Mouse (Mus musculus): ENCODE results near the gene Gm38392. TPM values are rescaled to one million over a fixed set of nuclear protein-coding genes. Genes with fewer than 3 reads are reported as not detected.
A peak's percentile ranks its signal among the peaks of the same experiment; 100 is the strongest.

Gene Gm38392
- total RNA-seq (2014; rRNA removed), result not detected in 2 replicates
- polyA plus RNA-seq (2015; fragmentation: Nextera tagmentation; extraction: Ambion mirVana), result 0.20 and 0.21 TPM in 2 replicates

- no peak for ATAC-seq (ENCODE audit: low FRiP score)
- Histone ChIP-seq H3K4me3 (ENCODE audit: low read depth, low read length) (no peak within 1 kb of the TSS), H3K4me2 (ENCODE audit: low read depth, low read length, poor library complexity, severe bottlenecking) (no peak within 1 kb of the TSS), H3K9me3 (ENCODE audit: low read length) (no peaks in the 10 kb centered on the region), H3K4me1 (ENCODE audit: insufficient read depth, low read length) (no peaks in the 10 kb centered on the region), H3K9ac (replicated peaks; ENCODE audit: low read length, poor library complexity, severe bottlenecking) (no peak within 1 kb of the TSS), H3K27ac (ENCODE audit: low read depth, low read length) (no peak within 1 kb of the TSS), H3K36me3 (ENCODE audit: insufficient read depth, low read length) (no peaks in the 10 kb centered on the region), H3K27me3 (ENCODE audit: insufficient read depth, low read length) (no peaks in the 10 kb centered on the region)
- WGBS, result 96% methylated on average over 4 of the region's 4 CpGs
- no peak for TF ChIP-seq CTCF (IDR thresholded peaks at IDR 0.05)
- no peak for DNase-seq (ENCODE audit: low spot score)
These were observed at the start of gene Gm38392 for GRCm38 (mm10) chr3:88287110-88287509. TSS of gene Gm38392 (minus strand) at chr3:88287210.

- 1% methylated on average over 47 of the region's 66 CpGs for WGBS
- ATAC-seq (ENCODE audit: low FRiP score), result peak; percentile 95
These were observed 49.3 kb upstream of the Gm38392 start, which contains the start of the genes Tmem79 and Smg5 for GRCm38 (mm10) chr3:88336058-88337013. TSS of gene Tmem79 (minus strand) at chr3:88336148. TSS of gene Smg5 (plus strand) at chr3:88336260.

GRCm38 (mm10) chr3:88335436-88336053, 48.5 kb upstream of the Gm38392 start:
- Histone ChIP-seq H3K4me1 (ENCODE audit: insufficient read depth, low read length) (peaks cover 9% of the 10 kb centered on the region; the same call in 1 of the 2 replicates), H3K9me3 (ENCODE audit: low read length) (no peaks in the 10 kb centered on the region), H3K4me2 (ENCODE audit: low read depth, low read length, poor library complexity, severe bottlenecking) (peak overlapping the region; percentile 56), H3K36me3 (ENCODE audit: insufficient read depth, low read length) (no peaks in the 10 kb centered on the region), H3K4me3 (ENCODE audit: low read depth, low read length) (peak overlapping the region; percentile 78), H3K9ac (replicated peaks; ENCODE audit: low read length, poor library complexity, severe bottlenecking) (peak overlapping the region; percentile 93), H3K27me3 (ENCODE audit: insufficient read depth, low read length) (no peaks in the 10 kb centered on the region), H3K27ac (ENCODE audit: low read depth, low read length) (peak overlapping the region; percentile 90)
- DNase-seq (ENCODE audit: low spot score) (no peak), ATAC-seq (ENCODE audit: low FRiP score) (peak; percentile 51)
- TF ChIP-seq CTCF (IDR thresholded peaks at IDR 0.05), result no peak
- 2% methylated on average over 27 of the region's 27 CpGs for WGBS

More at GRCm38 (mm10) chr3:88336058-88337013, 49.3 kb upstream of the Gm38392 start, which contains the start of the genes Tmem79 and Smg5:
- H3K27me3 ChIP-seq (ENCODE audit: insufficient read depth, low read length), result no peaks in the 10 kb centered on the region
- no peaks in the 10 kb centered on the region for H3K36me3 ChIP-seq (ENCODE audit: insufficient read depth, low read length)
- no peak for TF ChIP-seq CTCF (IDR thresholded peaks at IDR 0.05)
- peaks cover 9% of the 10 kb centered on the region; the same call in 1 of the 2 replicates for H3K4me1 ChIP-seq (ENCODE audit: insufficient read depth, low read length)
- peak; percentile 96 for DNase-seq (ENCODE audit: low spot score)
- H3K27ac ChIP-seq (ENCODE audit: low read depth, low read length), result peak within 1 kb of the TSS; percentile 90
- peak within 1 kb of the TSS; percentile 78 for H3K4me3 ChIP-seq (ENCODE audit: low read depth, low read length)
- peak within 1 kb of the TSS; percentile 56 for H3K4me2 ChIP-seq (ENCODE audit: low read depth, low read length, poor library complexity, severe bottlenecking)
- H3K9me3 ChIP-seq (ENCODE audit: low read length), result no peaks in the 10 kb centered on the region
- peak within 1 kb of the TSS; percentile 93 for H3K9ac ChIP-seq (replicated peaks; ENCODE audit: low read length, poor library complexity, severe bottlenecking)

GRCm38 (mm10) chr3:88334902-88335435, 48.0 kb upstream of the Gm38392 start:
- Histone ChIP-seq H3K27me3 (ENCODE audit: insufficient read depth, low read length) (no peaks in the 10 kb centered on the region), H3K27ac (ENCODE audit: low read depth, low read length) (no peak overlapping the region), H3K4me2 (ENCODE audit: low read depth, low read length, poor library complexity, severe bottlenecking) (peak overlapping the region; percentile 56), H3K4me3 (ENCODE audit: low read depth, low read length) (peak overlapping the region; percentile 78; the same call in 1 of the 2 replicates), H3K9ac (replicated peaks; ENCODE audit: low read length, poor library complexity, severe bottlenecking) (peak overlapping the region; percentile 93), H3K36me3 (ENCODE audit: insufficient read depth, low read length) (no peaks in the 10 kb centered on the region), H3K4me1 (ENCODE audit: insufficient read depth, low read length) (peaks cover 9% of the 10 kb centered on the region; the same call in 1 of the 2 replicates), H3K9me3 (ENCODE audit: low read length) (no peaks in the 10 kb centered on the region)
- 37% methylated on average over 3 of the region's 3 CpGs for WGBS
- DNase-seq (ENCODE audit: low spot score) (no peak), ATAC-seq (ENCODE audit: low FRiP score) (no peak)
- no peak for TF ChIP-seq CTCF (IDR thresholded peaks at IDR 0.05)

GRCm38 (mm10) chr3:88334029-88334658, 47.1 kb upstream of the Gm38392 start:
- no peaks in the 10 kb centered on the region for H3K9me3 ChIP-seq (ENCODE audit: low read length)
- H3K4me1 ChIP-seq (ENCODE audit: insufficient read depth, low read length), result peaks cover 9% of the 10 kb centered on the region; the same call in 1 of the 2 replicates
- no peaks in the 10 kb centered on the region for H3K27me3 ChIP-seq (ENCODE audit: insufficient read depth, low read length)
- WGBS, result 63% methylated on average over 12 of the region's 12 CpGs
- peaks cover 8% of the 10 kb centered on the region for H3K36me3 ChIP-seq (ENCODE audit: insufficient read depth, low read length)
- TF ChIP-seq CTCF (IDR thresholded peaks at IDR 0.05), result no peak
- no peak overlapping the region for H3K4me2 ChIP-seq (ENCODE audit: low read depth, low read length, poor library complexity, severe bottlenecking)
- H3K4me3 ChIP-seq (ENCODE audit: low read depth, low read length), result no peak overlapping the region
- H3K27ac ChIP-seq (ENCODE audit: low read depth, low read length), result no peak overlapping the region
- DNase-seq (ENCODE audit: low spot score) (no peak), ATAC-seq (ENCODE audit: low FRiP score) (no peak)
- H3K9ac ChIP-seq (replicated peaks; ENCODE audit: low read length, poor library complexity, severe bottlenecking), result no peak overlapping the region; the same call in 1 of the 2 replicates

Measured in midbrain, postnatal 0 days (tissue).